Mouse (Mus musculus) G1E (cell line): ENCODE data around the gene Pemt.

Experiments
- CTCF ChIP-seq: IDR thresholded peaks from 2 replicates; pipeline ENCODE4 v1.5.1; 2012; ENCODE audit warnings: low read depth, low read length, inconsistent platforms, mixed read lengths
- GATA1 ChIP-seq: IDR thresholded peaks from 2 replicates; pipeline ENCODE4 v1.6.1; 2012; ENCODE audit warnings: borderline replicate concordance, low read length, inconsistent platforms, mixed read lengths
- TAL1 ChIP-seq: conservative IDR thresholded peaks from 2 replicates; pipeline ENCODE4 v1.6.1; 2012; ENCODE audit warnings: low read depth, low read length, inconsistent platforms, mixed read lengths

DNA sequence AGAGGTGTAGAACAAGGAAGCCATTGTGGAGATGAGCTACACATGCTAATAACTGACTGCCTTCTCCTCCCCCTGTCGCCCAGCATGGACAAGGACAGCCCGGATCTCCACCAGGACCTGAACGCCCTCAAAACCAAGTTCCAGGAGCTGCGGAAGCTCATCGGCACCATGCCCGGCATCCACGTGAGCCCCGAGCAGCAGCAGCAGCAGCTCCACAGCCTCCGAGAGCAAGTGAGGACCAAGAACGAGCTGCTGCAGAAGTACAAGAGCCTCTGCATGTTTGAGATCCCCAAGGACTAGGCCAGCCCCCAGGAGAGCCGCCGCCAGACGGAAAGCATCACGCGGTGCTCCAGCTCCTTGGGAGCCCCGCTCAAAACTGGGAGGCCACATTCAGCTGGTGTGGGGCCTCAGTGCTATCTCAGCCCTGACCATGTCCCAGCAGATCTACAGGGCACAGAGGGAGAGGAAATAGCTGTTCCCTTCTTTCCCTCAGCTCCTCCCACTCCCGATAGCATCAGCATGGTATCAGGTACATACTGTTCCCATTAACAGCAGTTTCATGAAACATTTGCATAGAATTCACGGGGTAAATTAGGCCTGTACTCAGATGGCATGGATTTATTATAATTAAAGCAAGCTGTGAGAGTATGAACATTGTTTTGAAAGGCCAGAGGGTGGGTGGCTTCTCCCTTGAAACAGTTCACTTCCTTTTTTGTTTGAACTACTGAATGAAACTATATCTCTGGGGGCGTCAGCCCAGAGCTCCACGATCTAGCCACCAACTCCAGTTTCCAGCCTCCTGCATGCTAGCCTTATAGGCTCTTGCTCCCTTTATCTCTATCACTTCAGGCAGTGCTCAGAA, 85.6 kb downstream of the Pemt start:
- TF ChIP-seq CTCF (no peak), GATA1 (no peak), TAL1 (no peak)
